Mouse (Mus musculus): ENCODE results near the gene Kremen2.
"Not testable (repeated sequence)": the region's sequence is repeated elsewhere in the genome, so short reads cannot be mapped to it uniquely, and the experiment has no call there.

Kremen2 gene

GRCm38 (mm10) chr17:23745301-23746251 lies at the start of gene Kremen2:
Kremen2 (minus strand) TSS chr17:23745833.
- no peak for DNase-seq (ENCODE audit: low read depth, low spot score)

- no peak for DNase-seq (ENCODE audit: low read depth, low spot score)
Observed at GRCm38 (mm10) chr17:23795323-23795722, 49.7 kb upstream of the Kremen2 start.

- no peak for DNase-seq (ENCODE audit: low read depth, low spot score)
Observed at GRCm38 (mm10) chr17:23791079-23791357, 45.4 kb upstream of the Kremen2 start.

- DNase-seq (ENCODE audit: low read depth, low spot score) = peak; percentile 46
Observed at GRCm38 (mm10) chr17:23790269-23791078, 44.8 kb upstream of the Kremen2 start, which contains the start of gene Srrm2. Srrm2 (plus strand) TSS chr17:23790532.

GRCm38 (mm10) chr17:23789749-23790268 lies 44.2 kb upstream of the Kremen2 start:
- DNase-seq (ENCODE audit: low read depth, low spot score) = no peak

DNA sequence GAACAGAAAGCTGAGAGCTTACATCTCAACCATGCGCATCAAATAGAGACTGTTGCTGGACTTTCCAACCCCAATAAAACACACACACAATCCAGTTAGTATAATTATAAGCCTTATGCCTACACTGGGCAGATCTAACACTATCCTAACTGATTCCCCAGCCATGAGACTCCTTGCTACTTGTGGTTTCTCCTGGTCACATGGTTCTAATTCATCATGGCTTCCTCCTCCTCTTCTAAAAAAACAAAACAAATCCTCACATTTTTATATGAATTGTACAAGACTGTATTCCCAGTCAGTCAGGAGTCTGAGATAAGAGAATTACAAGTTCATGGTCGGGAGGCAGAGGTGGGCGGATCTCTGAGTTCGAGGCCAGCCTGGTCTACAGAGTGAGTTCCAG lies 43.3 kb upstream of the Kremen2 start:
- no peak for DNase-seq (ENCODE audit: low read depth, low spot score)

DNA sequence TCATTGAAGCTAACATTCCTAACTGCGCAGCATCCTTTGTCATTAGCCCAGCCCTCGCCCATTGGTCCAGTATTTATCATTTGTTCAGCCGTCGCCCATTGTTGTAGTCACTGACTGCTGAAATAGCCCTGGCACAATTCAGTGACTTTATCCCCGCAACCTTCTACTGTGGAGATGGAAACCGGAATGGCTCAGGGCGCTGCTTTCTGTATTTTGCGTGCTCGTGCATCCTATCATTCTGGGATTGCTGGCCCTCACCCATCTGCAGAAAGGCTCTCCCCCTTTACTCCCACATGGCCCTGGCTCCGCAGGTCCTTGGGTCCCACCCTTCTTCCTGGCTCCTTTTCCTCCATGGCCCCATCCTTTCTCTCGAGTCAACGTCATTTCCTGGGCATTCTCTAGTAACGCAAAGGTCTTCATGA lies 40.9 kb upstream of the Kremen2 start:
- no peak for DNase-seq (ENCODE audit: low read depth, low spot score)

- peak; percentile 80 for DNase-seq (ENCODE audit: low read depth, low spot score)
Observed at GRCm38 (mm10) chr17:23785561-23786471, 40.2 kb upstream of the Kremen2 start, which contains the start of gene Flywch2. Flywch2 (minus strand) TSS chr17:23786081.

- DNase-seq (ENCODE audit: low read depth, low spot score) = no peak
Observed at GRCm38 (mm10) chr17:23783352-23783751, 37.7 kb upstream of the Kremen2 start.

GRCm38 (mm10) chr17:23778447-23778846 lies 32.8 kb upstream of the Kremen2 start:
- no peak for DNase-seq (ENCODE audit: low read depth, low spot score)

DNA sequence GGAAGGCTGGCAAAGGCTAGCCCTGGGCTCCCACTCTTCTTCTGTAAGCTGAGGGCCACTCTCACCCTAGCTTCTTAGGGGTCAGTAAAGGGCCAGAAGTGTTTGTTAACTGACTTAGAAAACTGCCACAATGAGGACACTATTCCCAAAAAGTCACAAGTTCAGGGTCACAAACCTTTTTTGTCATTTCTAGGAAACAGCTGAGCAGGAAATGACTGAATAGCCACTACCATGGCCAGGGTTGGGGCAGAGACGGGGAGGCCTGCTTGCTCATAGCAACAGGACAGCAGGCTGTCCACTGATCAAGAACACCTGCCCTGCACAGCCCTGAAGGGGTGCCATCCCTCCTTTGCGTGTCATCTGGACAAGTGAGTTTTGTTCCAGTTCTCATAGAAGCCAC lies 31.5 kb upstream of the Kremen2 start:
- no peak for DNase-seq (ENCODE audit: low read depth, low spot score)

GRCm38 (mm10) chr17:23776216-23776615 lies 30.6 kb upstream of the Kremen2 start:
- DNase-seq (ENCODE audit: low read depth, low spot score) = no peak

GRCm38 (mm10) chr17:23774090-23774489 lies 28.5 kb upstream of the Kremen2 start:
- DNase-seq (ENCODE audit: low read depth, low spot score) = peak; percentile 57

DNA sequence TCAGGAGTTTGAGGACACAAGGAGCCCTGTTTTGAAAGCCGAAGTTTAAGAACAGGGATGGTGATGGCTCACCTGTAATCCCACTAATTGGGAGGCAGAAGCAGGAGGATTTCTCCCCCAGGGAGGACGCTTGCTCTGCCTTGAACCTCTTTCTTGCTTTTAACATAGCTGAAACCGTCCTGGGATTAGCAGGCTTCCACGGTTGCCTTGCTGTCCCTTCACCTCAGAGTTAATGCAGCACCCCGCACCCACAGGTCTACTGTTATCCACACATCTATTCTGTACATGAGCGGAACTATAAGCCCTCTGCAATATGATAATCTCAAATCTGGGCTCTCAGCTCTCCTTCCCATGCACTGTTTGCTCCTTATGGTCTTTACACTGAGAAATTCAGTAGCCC lies 28.0 kb upstream of the Kremen2 start:
- DNase-seq (ENCODE audit: low read depth, low spot score) = no peak

DNA sequence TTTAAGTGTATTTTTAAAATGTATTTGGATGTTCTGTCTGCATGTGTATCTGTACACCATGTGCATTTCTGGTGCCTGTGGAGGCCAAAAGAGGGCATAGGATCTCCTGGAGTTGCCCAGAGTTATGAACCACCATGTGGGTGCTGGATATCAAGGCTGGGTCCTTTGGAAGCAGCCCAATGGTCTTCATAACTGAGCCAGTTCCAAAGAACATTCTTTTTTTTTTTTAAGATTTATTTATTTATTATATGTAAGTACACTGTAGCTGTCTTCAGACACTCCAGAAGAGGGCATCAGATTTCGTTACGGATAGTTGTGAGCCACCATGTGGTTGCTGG lies 26.6 kb upstream of the Kremen2 start:
- not testable (repeated sequence) for DNase-seq (ENCODE audit: low read depth, low spot score)

DNA sequence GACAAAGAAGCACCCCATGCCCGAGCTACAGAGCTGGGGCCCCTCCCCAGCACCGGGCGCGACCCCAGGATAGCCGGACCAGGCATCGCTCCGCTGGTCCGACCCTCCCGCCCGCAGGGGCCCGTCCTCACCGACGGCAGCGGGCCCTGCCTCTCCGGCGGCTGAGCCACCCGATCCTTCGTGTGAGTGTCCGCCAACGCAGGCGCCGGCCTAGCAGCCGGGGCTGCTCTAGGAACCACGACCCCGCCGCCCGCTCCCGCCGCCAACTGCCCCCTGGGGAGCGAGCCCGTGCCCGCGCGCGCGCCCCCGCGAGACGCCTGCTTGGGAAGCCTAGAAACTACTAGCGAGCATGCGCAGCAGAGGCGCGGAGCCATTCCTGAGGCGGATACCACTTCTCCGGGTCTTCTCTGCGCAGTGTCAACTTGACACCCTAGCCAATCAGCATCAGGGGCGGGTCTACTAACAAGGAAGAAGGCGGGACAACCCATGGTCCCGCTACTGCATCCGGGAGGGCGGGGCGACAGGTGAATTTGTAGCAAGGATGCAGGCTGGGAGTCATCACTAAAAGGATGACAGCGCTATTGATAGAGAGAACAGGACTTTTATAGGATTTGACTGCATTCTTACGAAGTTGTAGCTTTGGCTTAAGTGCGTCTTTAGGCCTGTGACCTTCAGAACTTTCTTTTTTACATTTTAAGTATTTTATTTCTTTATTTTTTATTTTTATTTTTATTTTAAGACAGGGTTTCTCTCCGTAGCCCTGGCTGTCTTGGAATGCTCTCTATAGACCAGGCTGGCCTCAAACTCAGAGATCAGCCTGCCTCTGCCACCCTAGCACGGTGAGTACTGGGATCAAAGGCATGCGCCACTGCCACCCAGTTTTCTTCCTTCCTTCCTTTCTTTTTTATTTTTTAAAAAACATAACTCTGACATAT lies 25.9 kb upstream of the Kremen2 start, which contains the start of gene Flywch1:
Gene Flywch1 (minus strand): TSS at position 319 of the 935 bp plus-strand sequence.
- DNase-seq (ENCODE audit: low read depth, low spot score) = peak; percentile 97

DNA sequence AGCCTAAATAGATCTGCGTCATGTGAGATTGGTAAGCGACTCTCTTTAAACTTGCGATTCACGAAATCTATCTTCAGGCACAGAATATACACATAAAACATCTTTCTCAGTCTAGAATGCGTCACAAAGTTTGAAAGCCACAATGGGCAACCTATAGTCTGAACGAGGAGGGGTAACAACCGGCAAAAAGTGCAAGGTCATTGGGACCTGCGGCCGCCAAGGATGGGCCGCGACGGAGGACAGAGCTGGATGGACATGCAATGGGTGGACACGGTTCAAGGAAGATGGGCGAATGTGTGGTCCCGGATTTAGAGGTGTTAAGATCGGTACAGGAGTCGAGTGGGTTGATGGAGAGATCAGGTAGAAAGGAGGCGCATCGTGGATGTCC lies 25.3 kb upstream of the Kremen2 start:
- DNase-seq (ENCODE audit: low read depth, low spot score) = peak; percentile 23

- no peak for DNase-seq (ENCODE audit: low read depth, low spot score)
Observed at GRCm38 (mm10) chr17:23770493-23770892, 24.9 kb upstream of the Kremen2 start.

DNA sequence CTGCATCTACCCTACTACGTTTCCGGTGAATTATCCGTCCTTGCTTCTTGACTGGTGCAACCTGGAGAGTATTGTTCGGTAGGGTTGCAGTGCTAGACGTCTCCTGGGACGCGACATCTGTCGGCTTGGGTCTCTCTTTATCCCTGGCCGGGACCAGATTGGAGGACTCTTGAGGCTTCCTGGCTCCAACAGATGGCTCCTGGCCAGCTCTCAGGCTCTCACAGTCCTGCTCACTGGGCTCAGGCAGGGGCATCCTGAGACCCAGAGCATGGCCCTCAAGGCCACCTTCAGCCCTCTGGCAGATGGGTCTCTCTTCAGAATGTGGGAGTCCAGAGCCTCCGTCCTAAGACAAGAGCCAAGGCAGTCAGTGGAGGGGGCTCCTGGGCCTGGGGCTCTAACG lies 17.3 kb upstream of the Kremen2 start:
- no peak for DNase-seq (ENCODE audit: low read depth, low spot score)

- no peak for DNase-seq (ENCODE audit: low read depth, low spot score)
Observed at GRCm38 (mm10) chr17:23761155-23761554, 15.5 kb upstream of the Kremen2 start.
